Mouse (Mus musculus): ENCODE results near the gene Synpo2l.

DNA sequence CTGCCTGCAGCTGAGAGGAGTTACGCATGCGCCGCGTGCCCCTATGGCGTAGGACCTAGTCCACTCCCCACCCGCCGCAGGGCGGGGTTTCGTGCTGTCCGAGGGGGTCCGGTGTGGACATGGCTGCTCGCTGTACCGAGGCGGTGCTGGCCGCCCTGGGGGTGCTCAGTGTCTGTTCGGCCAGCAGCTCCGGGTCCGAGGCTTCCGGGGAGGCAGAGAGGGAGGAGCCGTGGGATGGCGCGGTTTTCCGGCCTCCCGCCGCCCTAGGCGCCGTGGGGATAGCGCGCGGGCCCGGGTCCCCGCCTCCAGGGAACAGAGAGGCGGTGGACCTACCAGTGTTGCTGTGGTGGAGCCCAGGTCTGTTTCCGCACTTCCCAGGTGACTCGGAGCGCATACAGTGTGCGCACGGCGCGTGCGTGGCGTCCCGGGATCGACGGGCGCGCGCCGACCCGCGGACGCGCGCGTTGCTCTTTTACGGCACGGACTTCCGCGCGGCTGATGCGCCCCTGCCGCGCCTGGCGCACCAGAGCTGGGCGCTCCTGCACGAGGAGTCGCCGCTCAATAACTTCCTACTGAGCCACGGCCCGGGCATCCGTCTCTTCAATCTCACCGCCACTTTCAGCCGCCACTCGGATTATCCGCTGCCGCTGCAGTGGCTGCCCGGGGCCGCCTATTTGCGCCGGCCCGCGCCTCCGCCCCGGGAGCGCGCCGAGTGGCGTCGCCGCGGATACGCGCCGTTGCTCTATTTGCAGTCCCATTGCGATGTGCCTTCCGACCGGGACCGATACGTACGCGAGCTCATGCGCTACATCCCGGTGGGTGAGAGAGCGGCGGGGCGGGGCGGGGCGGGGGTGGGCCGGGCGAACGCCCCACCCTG lies 27.0 kb upstream of the Synpo2l start, which contains the start of gene Fut11:
- TF ChIP-seq GATA1 (IDR thresholded peaks at IDR 0.05; ENCODE audit: low read length) (no peak), TAL1 (IDR thresholded peaks at IDR 0.05; ENCODE audit: low read length) (no peak)

All from erythroblast, embryonic 14.5 days (primary cell).